ENCODE assay signal across 14 mouse cellular contexts in genomic region chr12:99240185-99240726, GRCm38 (mm10).
A peak's percentile ranks its signal among the peaks of the same experiment; 100 is the strongest.
DNase-seq lines count a peak whose midpoint lies in the region; ATAC-seq and TF ChIP-seq lines count a peak whose summit lies in the region.
"Had no signal": no experiment of that assay in that cellular context is flagged by ENCODE, and none has a peak within 500 bp of the region (broad histone marks: within the 10 kb centered on the region; RNA-seq: fewer than 3 reads in every experiment).

No protein-coding gene starts in this region.

- H3K4me1 ChIP-seq in forebrain, embryonic 14.5 days (ENCODE audit: control insufficient read depth, insufficient read depth, low read length), result peaks cover 32% of the 10 kb centered on the region
- peaks cover 9% of the 10 kb centered on the region; the same call in 1 of the 2 replicates for H3K4me1 ChIP-seq in forebrain, embryonic 11.5 days (replicated peaks; ENCODE audit: control insufficient read depth, insufficient read depth, low read length)
- H3K4me1 ChIP-seq in lung, embryonic 15.5 days, result peaks cover 31% of the 10 kb centered on the region
- no peaks in the 10 kb centered on the region for H3K4me1 ChIP-seq in intestine, postnatal 0 days (replicated peaks; ENCODE audit: control insufficient read depth, insufficient read depth, low read length)
- H3K4me1 ChIP-seq in stomach, embryonic 15.5 days, result no peaks in the 10 kb centered on the region
- H3K4me1 ChIP-seq in heart, adult 2 months (ENCODE audit: control insufficient read depth, insufficient read depth, low read length), result peaks cover 3% of the 10 kb centered on the region; the same call in 1 of the 2 replicates

- H3K4me3 ChIP-seq in forebrain, embryonic 14.5 days (ENCODE audit: low read depth, low read length), result no peak overlapping the region
- no peak overlapping the region for H3K4me3 ChIP-seq in forebrain, embryonic 11.5 days (ENCODE audit: low read depth, low read length)
- H3K4me3 ChIP-seq in lung, embryonic 15.5 days, result no peak overlapping the region
- no peak overlapping the region for H3K4me3 ChIP-seq in intestine, postnatal 0 days (ENCODE audit: low read depth, low read length)
- H3K4me3 ChIP-seq in stomach, embryonic 15.5 days (replicated peaks), result no peak overlapping the region
- H3K4me3 ChIP-seq in heart, adult 2 months, result no peak overlapping the region
- H3K4me3 ChIP-seq: heart, embryonic 10.5 days had no signal

- WGBS in forebrain, embryonic 14.5 days, result 42% methylated on average over 5 of the region's 5 CpGs
- 82% methylated on average over 5 of the region's 5 CpGs for WGBS in forebrain, embryonic 11.5 days
- WGBS in lung, embryonic 15.5 days, result 26% methylated on average over 5 of the region's 5 CpGs
- 17% methylated on average over 5 of the region's 5 CpGs for WGBS in intestine, postnatal 0 days
- 32% methylated on average over 5 of the region's 5 CpGs for WGBS in stomach, embryonic 15.5 days
- WGBS in heart, adult 2 months, result 64% methylated on average over 5 of the region's 5 CpGs

- H3K27me3 ChIP-seq in forebrain, embryonic 14.5 days (replicated peaks; ENCODE audit: control insufficient read depth, insufficient read depth, low read length), result no peaks in the 10 kb centered on the region
- H3K27me3 ChIP-seq in forebrain, embryonic 11.5 days (ENCODE audit: control insufficient read depth, insufficient read depth, low read length), result no peaks in the 10 kb centered on the region
- H3K27me3 ChIP-seq in lung, embryonic 15.5 days, result no peaks in the 10 kb centered on the region
- H3K27me3 ChIP-seq in intestine, postnatal 0 days (replicated peaks; ENCODE audit: control insufficient read depth, insufficient read depth, low read length), result no peaks in the 10 kb centered on the region
- H3K27me3 ChIP-seq in stomach, embryonic 15.5 days (replicated peaks), result no peaks in the 10 kb centered on the region
- no peaks in the 10 kb centered on the region for H3K27me3 ChIP-seq in heart, adult 2 months (ENCODE audit: control insufficient read depth, insufficient read depth, low read length)
- H3K27me3 ChIP-seq: Patski had no signal

- no peak for TF ChIP-seq POLR2A in heart, adult 2 months (IDR thresholded peaks at IDR 0.05; ENCODE audit: insufficient read depth, low read depth, low read length)

- no peaks in the 10 kb centered on the region for H3K36me3 ChIP-seq in forebrain, embryonic 14.5 days (ENCODE audit: control insufficient read depth, insufficient read depth, low read length)
- H3K36me3 ChIP-seq in forebrain, embryonic 11.5 days (ENCODE audit: control insufficient read depth, insufficient read depth, low read length), result no peaks in the 10 kb centered on the region
- H3K36me3 ChIP-seq in lung, embryonic 15.5 days, result no peaks in the 10 kb centered on the region
- peaks cover 6% of the 10 kb centered on the region; the same call in 1 of the 2 replicates for H3K36me3 ChIP-seq in intestine, postnatal 0 days (ENCODE audit: control insufficient read depth, insufficient read depth)
- H3K36me3 ChIP-seq in stomach, embryonic 15.5 days, result no peaks in the 10 kb centered on the region
- no peaks in the 10 kb centered on the region; the same call in 1 of the 2 replicates for H3K36me3 ChIP-seq in heart, adult 2 months (ENCODE audit: control insufficient read depth, insufficient read depth, low read length)
- H3K36me3 ChIP-seq: heart, embryonic 10.5 days had no signal

- H3K4me2 ChIP-seq in forebrain, embryonic 14.5 days (ENCODE audit: low read length), result no peak overlapping the region
- H3K4me2 ChIP-seq in forebrain, embryonic 11.5 days (ENCODE audit: low read depth, low read length, severe bottlenecking), result no peak overlapping the region
- H3K4me2 ChIP-seq in lung, embryonic 15.5 days, result no peak overlapping the region
- no peak overlapping the region for H3K4me2 ChIP-seq in intestine, postnatal 0 days (replicated peaks; ENCODE audit: low read depth)
- no peak overlapping the region for H3K4me2 ChIP-seq in stomach, embryonic 15.5 days

- no peak overlapping the region; the same call in 1 of the 2 replicates for H3K9ac ChIP-seq in forebrain, embryonic 14.5 days (ENCODE audit: low read length)
- no peak overlapping the region for H3K9ac ChIP-seq in forebrain, embryonic 11.5 days (ENCODE audit: low read length)
- no peak overlapping the region for H3K9ac ChIP-seq in lung, embryonic 15.5 days
- H3K9ac ChIP-seq in intestine, postnatal 0 days (ENCODE audit: low read depth, low read length), result no peak overlapping the region
- no peak overlapping the region for H3K9ac ChIP-seq in stomach, embryonic 15.5 days
- H3K9ac ChIP-seq in heart, adult 2 months (ENCODE audit: low read depth, low read length), result no peak overlapping the region
- H3K9ac ChIP-seq: liver, postnatal 0 days had no signal

- peak overlapping the region; percentile 1; the same call in 1 of the 2 replicates for H3K27ac ChIP-seq in forebrain, embryonic 14.5 days (ENCODE audit: low read depth, low read length)
- no peak overlapping the region for H3K27ac ChIP-seq in forebrain, embryonic 11.5 days (ENCODE audit: low read depth, low read length)
- peak overlapping the region; percentile 75 for H3K27ac ChIP-seq in lung, embryonic 15.5 days
- no peak overlapping the region for H3K27ac ChIP-seq in intestine, postnatal 0 days (ENCODE audit: low read depth, low read length)
- no peak overlapping the region; the same call in 1 of the 2 replicates for H3K27ac ChIP-seq in stomach, embryonic 15.5 days
- no peak overlapping the region for H3K27ac ChIP-seq in heart, adult 2 months
- H3K27ac ChIP-seq: heart, embryonic 10.5 days had no signal

- TF ChIP-seq EP300 in heart, adult 2 months (IDR thresholded peaks at IDR 0.05; ENCODE audit: insufficient read depth, low read depth, low read length), result no peak

- ATAC-seq in forebrain, embryonic 14.5 days, result no peak
- no peak for ATAC-seq in forebrain, embryonic 11.5 days (replicated peaks; ENCODE audit: low FRiP score)
- peak; percentile 86 for ATAC-seq in lung, embryonic 15.5 days (ENCODE audit: borderline replicate concordance, extremely low read depth, low FRiP score, low TSS enrichment)
- peak; percentile 40; the same call in 1 of the 2 replicates for ATAC-seq in intestine, postnatal 0 days
- ATAC-seq in stomach, embryonic 15.5 days (ENCODE audit: insufficient read depth, low FRiP score, low read depth), result peak; percentile 63
- ATAC-seq: liver, postnatal 0 days; Patski had no signal

- intact Hi-C loops in heart, adult 2 months (cut with DNase I), result no loop called here

- TF ChIP-seq CTCF in intestine, postnatal 0 days (IDR thresholded peaks at IDR 0.05; ENCODE audit: low read depth), result no peak
- no peak for TF ChIP-seq CTCF in heart, adult 2 months (IDR thresholded peaks at IDR 0.05)

- DNase-seq in forebrain, embryonic 14.5 days (ENCODE audit: low spot score), result no peak
- DNase-seq in forebrain, embryonic 11.5 days (ENCODE audit: low spot score), result no peak
- DNase-seq in lung, postnatal 14 days, result no peak
- no peak for DNase-seq in right cerebral cortex, postnatal 4 days
- no peak for DNase-seq in heart, adult 2 months
- DNase-seq: adrenal gland, postnatal 25 days; left cerebral cortex, postnatal 4 days; liver, postnatal 0 days; right cerebral cortex, postnatal 14 days had no signal

- H3K79me2 ChIP-seq in heart, adult 2 months (replicated peaks; ENCODE audit: control insufficient read depth, insufficient read depth, low read length), result no peaks in the 10 kb centered on the region; the same call in none of the 2 replicates

- H3K9me3 ChIP-seq in forebrain, embryonic 14.5 days (replicated peaks; ENCODE audit: control insufficient read depth, low read length), result no peaks in the 10 kb centered on the region
- H3K9me3 ChIP-seq in forebrain, embryonic 11.5 days (ENCODE audit: control insufficient read depth, low read length), result no peaks in the 10 kb centered on the region
- H3K9me3 ChIP-seq in lung, embryonic 15.5 days, result no peaks in the 10 kb centered on the region
- H3K9me3 ChIP-seq in intestine, postnatal 0 days (ENCODE audit: control insufficient read depth), result no peaks in the 10 kb centered on the region
- H3K9me3 ChIP-seq in stomach, embryonic 15.5 days, result no peaks in the 10 kb centered on the region
- H3K9me3 ChIP-seq: heart, embryonic 10.5 days had no signal

Comparison
In these comparisons a context has a peak if more than half of its experiments do, and no peak if none do; other contexts are left out.
1. H3K27ac ChIP-seq: peak in forebrain, embryonic 14.5 days (single experiment) and lung, embryonic 15.5 days (single experiment); none in forebrain, embryonic 11.5 days (single experiment), intestine, postnatal 0 days (single experiment), stomach, embryonic 15.5 days (single experiment) and heart, adult 2 months (single experiment).
2. ATAC-seq: peak in lung, embryonic 15.5 days (single experiment), intestine, postnatal 0 days (single experiment) and stomach, embryonic 15.5 days (single experiment); none in forebrain, embryonic 14.5 days (single experiment) and forebrain, embryonic 11.5 days (single experiment).